Mouse (Mus musculus) cerebellum, postnatal 36 days (tissue): ENCODE data around the gene Ost4.
A peak's percentile ranks its signal among the peaks of the same experiment; 100 is the strongest.

Source experiments
- DNase-seq, 2 experiments: peaks; one replicate each; pipeline ENCODE4 v3.0.0; 2021 to 2022; ENCODE audit warnings: mixed read lengths in 2 of 2

Gene Ost4

GRCm38 (mm10) chr5:30907413-30908059 is at the start of gene Ost4:
Gene Ost4 (minus strand): TSS chr5:30907788.
- DNase-seq: peak; percentile 93

DNA sequence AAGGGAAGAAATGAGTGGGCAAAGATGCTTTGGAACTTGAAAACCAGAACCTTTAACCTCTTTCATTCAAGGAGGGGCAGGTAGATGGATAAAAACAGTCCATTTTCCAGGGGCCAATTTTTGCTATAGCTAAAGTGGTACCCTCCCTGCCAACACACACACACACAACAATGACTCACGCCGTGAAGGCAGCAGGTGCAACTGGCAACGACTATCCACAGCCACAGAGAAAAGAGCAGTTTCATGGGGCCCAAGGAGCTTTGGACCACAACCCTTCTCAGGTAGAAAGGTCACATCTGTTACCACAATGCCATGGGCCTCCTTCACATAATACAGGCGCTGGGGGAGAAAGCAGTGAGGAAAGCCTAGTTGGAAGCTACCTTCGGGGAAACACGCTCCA is 48.2 kb upstream of the Ost4 start:
- DNase-seq: peak in 1 of 2 experiments; percentile 26

DNA sequence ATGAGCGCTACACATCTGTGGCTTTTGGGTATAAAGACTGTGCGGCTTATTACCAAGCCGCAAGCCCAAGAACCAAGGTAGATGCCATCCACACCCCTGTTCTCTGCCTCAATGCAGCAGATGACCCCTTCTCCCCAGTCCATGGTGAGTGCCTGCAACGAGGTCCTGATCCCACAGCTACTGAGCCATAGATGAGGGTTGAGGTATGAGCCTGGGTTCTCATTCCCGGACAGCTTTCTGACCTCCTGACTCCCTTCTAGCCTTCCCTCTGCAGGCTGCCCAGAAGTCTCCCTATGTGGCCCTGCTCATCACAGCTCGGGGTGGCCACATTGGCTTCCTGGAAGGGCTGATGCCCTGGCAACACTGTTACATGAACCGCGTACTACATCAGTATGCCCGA is 47.0 kb upstream of the Ost4 start:
- DNase-seq: no peak

DNA sequence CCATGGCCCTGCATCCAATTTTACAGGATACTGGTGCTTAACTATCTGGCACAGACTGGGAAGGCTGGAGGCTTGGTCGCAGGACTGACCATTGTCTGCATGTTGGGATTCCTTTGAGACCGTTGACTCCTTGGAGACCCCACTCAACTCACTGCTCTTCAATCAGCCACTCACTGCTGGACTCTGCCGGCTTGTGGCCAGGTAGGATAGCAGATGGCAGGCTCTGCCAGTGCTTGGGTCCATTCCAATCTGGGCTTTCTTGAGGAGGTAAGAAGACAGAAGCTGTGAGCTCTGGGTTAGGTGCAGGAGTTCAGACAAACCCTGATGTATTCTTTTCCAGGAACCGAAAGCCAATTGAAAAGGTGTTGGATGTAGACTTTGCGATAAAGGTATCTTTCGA is 46.5 kb upstream of the Ost4 start:
- peak; percentile 65 to 68 for DNase-seq

- DNase-seq: no peak
These were observed 45.0 kb upstream of the Ost4 start for GRCm38 (mm10) chr5:30952551-30952950.

- DNase-seq: no peak
These were observed 44.1 kb upstream of the Ost4 start for GRCm38 (mm10) chr5:30951706-30952105.

GRCm38 (mm10) chr5:30950922-30951321 is 43.3 kb upstream of the Ost4 start:
- DNase-seq: no peak

DNA sequence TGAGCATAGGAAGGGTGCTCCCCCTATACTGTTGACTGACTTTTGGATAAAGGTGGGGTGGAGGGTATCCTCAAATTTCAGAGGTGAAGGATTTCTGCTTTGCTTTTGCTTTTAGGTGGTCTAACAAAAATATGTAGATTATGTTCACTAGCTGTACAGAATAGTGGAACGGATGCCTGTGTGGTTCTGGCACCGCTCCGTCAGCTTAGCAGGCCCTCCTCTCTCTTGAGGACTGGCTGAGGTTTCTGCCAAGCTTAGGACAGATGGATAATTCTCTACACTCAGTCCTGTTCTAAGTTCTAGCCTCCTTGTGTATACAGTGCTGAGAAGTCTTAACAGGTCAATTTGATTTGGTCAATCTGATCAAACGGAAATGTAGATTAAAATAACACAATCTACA is 42.9 kb upstream of the Ost4 start:
- peak in 1 of 2 experiments; percentile 27 for DNase-seq

DNA sequence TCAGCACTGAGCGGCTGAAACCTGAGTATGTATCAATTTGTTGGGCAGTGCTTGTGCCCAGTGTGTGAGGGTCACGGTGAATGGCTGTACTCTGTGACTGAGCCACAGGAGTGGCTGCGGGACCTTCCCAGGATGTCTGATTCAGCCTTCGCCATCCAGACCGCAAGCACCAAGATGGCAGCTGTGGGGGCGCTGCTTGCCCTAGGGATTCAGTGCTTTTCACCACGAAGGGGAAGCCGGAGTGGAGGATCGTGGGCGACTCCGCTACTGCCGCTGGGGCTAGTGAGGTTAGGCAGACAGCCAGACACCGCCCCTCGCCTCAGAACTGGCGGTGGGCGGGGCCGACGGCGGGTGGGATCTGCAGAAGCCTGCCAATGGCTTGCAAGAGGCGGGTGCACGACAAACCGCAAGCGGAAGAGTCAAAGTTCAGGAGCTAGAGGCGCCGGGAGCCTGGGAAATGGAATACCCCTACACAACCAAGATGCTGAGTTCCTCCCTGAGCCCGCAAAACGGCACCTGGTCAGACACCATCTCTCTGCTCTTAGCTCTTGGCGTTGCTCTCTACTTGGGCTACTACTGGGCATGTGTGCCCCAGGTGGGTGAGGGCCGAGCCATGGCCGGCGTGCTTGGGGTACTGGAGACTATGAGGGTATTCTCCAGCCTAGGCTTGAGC is 42.2 kb upstream of the Ost4 start:
- DNase-seq: peak; percentile 74 to 84

DNA sequence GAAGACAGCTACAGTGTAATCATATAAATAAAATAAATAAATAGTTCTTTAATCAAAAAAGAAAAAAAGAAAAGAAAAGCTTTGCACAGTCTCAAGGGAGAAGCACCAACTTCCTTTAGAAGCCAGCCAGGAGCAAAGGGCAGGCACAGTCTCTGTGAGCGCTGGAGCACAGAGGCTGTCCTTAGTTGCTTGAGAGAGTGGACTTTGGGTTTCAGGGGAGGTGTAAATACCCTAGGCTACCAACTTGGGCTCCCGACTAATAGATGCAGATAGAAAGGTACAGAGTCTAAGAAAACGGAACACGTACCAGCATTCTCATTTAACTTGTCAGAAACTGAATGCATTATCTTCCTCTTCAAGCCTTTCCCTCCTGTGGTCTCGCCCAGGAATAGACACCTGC is 41.0 kb upstream of the Ost4 start:
- DNase-seq: no peak

- peak; percentile 73 to 76 for DNase-seq
These were observed 37.6 kb upstream of the Ost4 start, which contains the start of gene Cgref1 for GRCm38 (mm10) chr5:30944956-30945781. Gene Cgref1 (minus strand): TSS chr5:30945591.

DNA sequence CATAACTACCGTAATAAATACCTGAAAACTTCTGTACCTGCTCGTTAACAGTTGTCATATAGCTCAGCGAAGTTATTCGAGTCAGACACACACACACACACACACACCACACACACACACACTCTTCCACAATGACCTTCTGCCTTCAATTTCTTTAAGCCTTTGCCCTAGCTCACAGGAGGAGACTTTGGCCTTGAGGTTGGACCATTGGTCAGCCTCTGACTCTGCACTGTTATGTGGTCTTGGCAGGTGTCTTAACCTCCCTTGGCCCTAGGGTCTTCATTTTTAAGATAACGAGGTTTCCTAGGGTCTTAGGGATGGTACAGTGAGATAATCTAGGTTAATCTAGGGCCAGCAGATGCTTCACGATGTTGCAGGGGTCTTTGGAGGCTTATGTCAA is 36.8 kb upstream of the Ost4 start:
- DNase-seq: no peak

GRCm38 (mm10) chr5:30943004-30943403 is 35.4 kb upstream of the Ost4 start:
- no peak for DNase-seq

- peak in 1 of 2 experiments; percentile 1 for DNase-seq
These were observed 27.3 kb upstream of the Ost4 start for GRCm38 (mm10) chr5:30934725-30935461.

DNA sequence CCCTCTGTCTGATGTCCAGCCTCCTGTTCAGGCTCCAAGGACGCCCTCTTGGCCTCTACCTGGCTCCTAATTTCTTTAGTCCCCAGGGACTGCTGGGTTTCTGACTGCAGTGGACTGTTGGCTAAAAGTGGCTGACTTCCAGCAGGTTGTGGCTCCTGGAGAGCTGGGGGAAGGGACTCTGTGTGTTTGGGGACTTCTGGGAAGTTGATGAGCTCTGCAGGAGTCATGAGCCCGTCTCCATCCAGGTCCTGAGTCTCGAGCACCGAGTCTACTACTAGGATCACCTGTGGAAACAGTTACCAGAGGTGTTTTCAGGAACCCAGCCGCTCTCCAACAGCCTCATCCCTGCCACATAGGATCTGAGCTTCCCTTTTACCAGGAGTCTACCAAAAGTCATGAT is 26.1 kb upstream of the Ost4 start:
- DNase-seq: peak in 1 of 2 experiments; percentile 1

- no peak for DNase-seq
These were observed 23.8 kb upstream of the Ost4 start for GRCm38 (mm10) chr5:30931378-30931777.

- no peak for DNase-seq
These were observed 23.3 kb upstream of the Ost4 start for GRCm38 (mm10) chr5:30930846-30931245.

DNA sequence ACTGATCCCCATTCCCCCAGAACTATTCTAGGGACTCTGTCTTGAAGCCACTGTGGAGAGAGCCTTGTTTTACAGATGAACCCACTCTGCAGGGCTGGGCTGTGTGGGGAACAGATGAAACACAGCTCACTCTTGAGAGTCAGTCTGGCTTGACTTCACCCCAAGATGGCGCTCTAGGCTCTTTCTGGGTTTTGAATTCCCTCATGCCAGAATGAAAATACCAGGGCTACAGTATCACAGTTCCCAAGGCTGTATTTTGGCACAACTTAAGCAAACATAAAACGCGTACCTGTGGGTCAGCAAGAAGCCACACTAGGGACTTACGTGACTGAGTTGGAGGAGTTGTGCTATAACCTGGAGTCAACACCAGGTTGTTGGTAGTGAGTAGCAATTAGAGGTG is 22.5 kb upstream of the Ost4 start:
- peak; percentile 81 to 90 for DNase-seq

- no peak for DNase-seq
These were observed 20.4 kb upstream of the Ost4 start for GRCm38 (mm10) chr5:30927945-30928529.

- no peak for DNase-seq
These were observed 18.5 kb upstream of the Ost4 start for GRCm38 (mm10) chr5:30926073-30926472.

GRCm38 (mm10) chr5:30925217-30925616 is 17.6 kb upstream of the Ost4 start:
- no peak for DNase-seq

DNA sequence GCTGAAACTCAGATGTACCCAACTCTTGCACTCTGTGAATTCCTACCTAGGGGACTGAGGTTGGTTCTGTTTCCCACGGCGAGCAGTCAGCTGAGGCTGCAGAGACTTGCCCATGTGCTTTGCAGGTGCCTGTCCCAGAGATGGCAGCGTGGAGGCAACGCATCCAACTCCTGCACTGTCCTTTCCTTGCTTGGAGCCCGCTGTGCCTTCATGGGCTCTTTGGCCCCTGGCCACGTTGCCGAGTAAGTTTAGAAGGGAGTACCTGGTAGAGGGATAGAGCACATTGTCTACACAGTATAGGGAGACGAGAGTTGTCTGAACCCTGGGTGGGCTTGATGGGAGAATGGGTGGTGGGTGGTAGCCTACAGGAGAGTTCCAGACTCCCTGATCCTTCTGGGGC is 17.0 kb upstream of the Ost4 start:
- DNase-seq: no peak

- DNase-seq: no peak
These were observed 15.5 kb upstream of the Ost4 start for GRCm38 (mm10) chr5:30923119-30923518.
